Mouse (Mus musculus): Measurements from ENCODE around the gene Rhoq. TPM values are rescaled to one million over a fixed set of nuclear protein-coding genes. Genes with fewer than 3 reads are reported as not detected.

Gene Rhoq
- total and polyA plus RNA-seq, 3 experiments: 0.15 to 2.4 (median 0.60) TPM

GRCm38 (mm10) chr17:86926836-86927235 is 36.0 kb upstream of the Rhoq start:
- Histone ChIP-seq H3K4me3 (ENCODE audit: low read depth, low read length) (no peak overlapping the region), H3K36me3 (replicated peaks) (no peaks in the 10 kb centered on the region), H3K27me3 (ENCODE audit: insufficient read depth, low read length) (peaks cover 3% of the 10 kb centered on the region; the same call in 1 of the 2 replicates), H3K4me1 (ENCODE audit: insufficient read depth, low read depth, low read length) (no peaks in the 10 kb centered on the region), H3K9me3 (replicated peaks) (peaks cover 29% of the 10 kb centered on the region)
- TF ChIP-seq CTCF (IDR thresholded peaks at IDR 0.05; ENCODE audit: low read depth, low read length): no peak
- no peak for ATAC-seq (ENCODE audit: extremely low read depth, insufficient number of reproducible peaks, low FRiP score, poor library complexity, severe bottlenecking)
- no peak for DNase-seq (ENCODE audit: low spot score)

GRCm38 (mm10) chr17:86929355-86929754 is 33.5 kb upstream of the Rhoq start:
- peaks cover 29% of the 10 kb centered on the region for H3K9me3 ChIP-seq (replicated peaks)
- TF ChIP-seq CTCF (IDR thresholded peaks at IDR 0.05; ENCODE audit: low read depth, low read length) (no peak), GATA1 (IDR thresholded peaks at IDR 0.05; ENCODE audit: borderline replicate concordance, low read length) (no peak), POLR2AphosphoS5 (IDR thresholded peaks at IDR 0.05; ENCODE audit: insufficient replicate concordance, low read depth, low read length) (no peak), TAL1 (conservative IDR thresholded peaks at IDR 0.05; ENCODE audit: low read depth, low read length) (no peak)
- no peaks in the 10 kb centered on the region for H3K36me3 ChIP-seq (replicated peaks)
- no peaks in the 10 kb centered on the region for H3K4me1 ChIP-seq (ENCODE audit: insufficient read depth, low read depth, low read length)
- peaks cover 3% of the 10 kb centered on the region; the same call in 1 of the 2 replicates for H3K27me3 ChIP-seq (ENCODE audit: insufficient read depth, low read length)
- ATAC-seq (ENCODE audit: extremely low read depth, insufficient number of reproducible peaks, low FRiP score, poor library complexity, severe bottlenecking): no peak; the same call in 1 of the 2 replicates
- no peak for DNase-seq (ENCODE audit: low spot score)
- no peak overlapping the region for H3K4me3 ChIP-seq (ENCODE audit: low read depth, low read length)

GRCm38 (mm10) chr17:86929981-86930380 is 32.9 kb upstream of the Rhoq start:
- no peak for ATAC-seq (ENCODE audit: extremely low read depth, insufficient number of reproducible peaks, low FRiP score, poor library complexity, severe bottlenecking)
- H3K36me3 ChIP-seq (replicated peaks): no peaks in the 10 kb centered on the region
- H3K27me3 ChIP-seq (ENCODE audit: insufficient read depth, low read length): peaks cover 3% of the 10 kb centered on the region; the same call in 1 of the 2 replicates
- H3K4me1 ChIP-seq (ENCODE audit: insufficient read depth, low read depth, low read length): no peaks in the 10 kb centered on the region
- H3K4me3 ChIP-seq (ENCODE audit: low read depth, low read length): no peak overlapping the region
- TF ChIP-seq POLR2AphosphoS5 (IDR thresholded peaks at IDR 0.05; ENCODE audit: insufficient replicate concordance, low read depth, low read length): no peak
- TF ChIP-seq GATA2 (IDR thresholded peaks at IDR 0.05; ENCODE audit: borderline replicate concordance, low read depth, low read length): no peak
- TF ChIP-seq TAL1 (conservative IDR thresholded peaks at IDR 0.05; ENCODE audit: low read depth, low read length): no peak
- TF ChIP-seq CTCF (IDR thresholded peaks at IDR 0.05; ENCODE audit: low read depth, low read length): no peak
- no peak for TF ChIP-seq GATA1 (IDR thresholded peaks at IDR 0.05; ENCODE audit: borderline replicate concordance, low read length)
- H3K9me3 ChIP-seq (replicated peaks): peaks cover 32% of the 10 kb centered on the region
- no peak for DNase-seq (ENCODE audit: low spot score)

- ATAC-seq (ENCODE audit: extremely low read depth, insufficient number of reproducible peaks, low FRiP score, poor library complexity, severe bottlenecking): no peak
These were observed 30.0 kb upstream of the Rhoq start for GRCm38 (mm10) chr17:86932896-86933295.

GRCm38 (mm10) chr17:86937064-86937463 is 25.8 kb upstream of the Rhoq start:
- DNase-seq (ENCODE audit: low spot score) (no peak), ATAC-seq (ENCODE audit: extremely low read depth, insufficient number of reproducible peaks, low FRiP score, poor library complexity, severe bottlenecking) (no peak)
- Histone ChIP-seq H3K27me3 (ENCODE audit: insufficient read depth, low read length) (no peaks in the 10 kb centered on the region), H3K36me3 (replicated peaks) (no peaks in the 10 kb centered on the region), H3K9me3 (replicated peaks) (peaks cover 21% of the 10 kb centered on the region), H3K4me3 (ENCODE audit: low read depth, low read length) (no peak overlapping the region), H3K4me1 (ENCODE audit: insufficient read depth, low read depth, low read length) (no peaks in the 10 kb centered on the region)
- no peak for TF ChIP-seq GATA2 (IDR thresholded peaks at IDR 0.05; ENCODE audit: borderline replicate concordance, low read depth, low read length)
- TF ChIP-seq TAL1 (conservative IDR thresholded peaks at IDR 0.05; ENCODE audit: low read depth, low read length): no peak
- no peak for TF ChIP-seq CTCF (IDR thresholded peaks at IDR 0.05; ENCODE audit: low read depth, low read length)
- TF ChIP-seq POLR2AphosphoS5 (IDR thresholded peaks at IDR 0.05; ENCODE audit: insufficient replicate concordance, low read depth, low read length): no peak
- no peak for TF ChIP-seq GATA1 (IDR thresholded peaks at IDR 0.05; ENCODE audit: borderline replicate concordance, low read length)

More at GRCm38 (mm10) chr17:86932896-86933295, 30.0 kb upstream of the Rhoq start:
- Histone ChIP-seq H3K27me3 (ENCODE audit: insufficient read depth, low read length) (no peaks in the 10 kb centered on the region), H3K4me1 (ENCODE audit: insufficient read depth, low read depth, low read length) (no peaks in the 10 kb centered on the region), H3K36me3 (replicated peaks) (no peaks in the 10 kb centered on the region), H3K4me3 (ENCODE audit: low read depth, low read length) (no peak overlapping the region), H3K9me3 (replicated peaks) (peaks cover 33% of the 10 kb centered on the region)
- no peak for DNase-seq (ENCODE audit: low spot score)
- TF ChIP-seq TAL1 (conservative IDR thresholded peaks at IDR 0.05; ENCODE audit: low read depth, low read length): no peak
- TF ChIP-seq GATA2 (IDR thresholded peaks at IDR 0.05; ENCODE audit: borderline replicate concordance, low read depth, low read length): no peak
- TF ChIP-seq CTCF (IDR thresholded peaks at IDR 0.05; ENCODE audit: low read depth, low read length): no peak
- no peak for TF ChIP-seq POLR2AphosphoS5 (IDR thresholded peaks at IDR 0.05; ENCODE audit: insufficient replicate concordance, low read depth, low read length)
- no peak for TF ChIP-seq GATA1 (IDR thresholded peaks at IDR 0.05; ENCODE audit: borderline replicate concordance, low read length)

GRCm38 (mm10) chr17:86937497-86938155 is 25.3 kb upstream of the Rhoq start:
- ATAC-seq (ENCODE audit: extremely low read depth, insufficient number of reproducible peaks, low FRiP score, poor library complexity, severe bottlenecking) (no peak), DNase-seq (ENCODE audit: low spot score) (no peak)
- Histone ChIP-seq H3K9me3 (replicated peaks) (peaks cover 21% of the 10 kb centered on the region), H3K4me3 (ENCODE audit: low read depth, low read length) (no peak overlapping the region), H3K36me3 (replicated peaks) (no peaks in the 10 kb centered on the region), H3K27me3 (ENCODE audit: insufficient read depth, low read length) (no peaks in the 10 kb centered on the region), H3K4me1 (ENCODE audit: insufficient read depth, low read depth, low read length) (no peaks in the 10 kb centered on the region)
- TF ChIP-seq POLR2AphosphoS5 (IDR thresholded peaks at IDR 0.05; ENCODE audit: insufficient replicate concordance, low read depth, low read length) (no peak), TAL1 (conservative IDR thresholded peaks at IDR 0.05; ENCODE audit: low read depth, low read length) (no peak), CTCF (IDR thresholded peaks at IDR 0.05; ENCODE audit: low read depth, low read length) (no peak), GATA2 (IDR thresholded peaks at IDR 0.05; ENCODE audit: borderline replicate concordance, low read depth, low read length) (no peak), GATA1 (IDR thresholded peaks at IDR 0.05; ENCODE audit: borderline replicate concordance, low read length) (no peak)
